Mouse (Mus musculus): ENCODE data around the gene Snapin. TPM values are rescaled to one million over a fixed set of nuclear protein-coding genes. Genes with fewer than 3 reads are reported as not detected.

Gene Snapin
- polyA plus RNA-seq (2015; fragmentation: Nextera tagmentation; extraction: Ambion mirVana), result 74.7 and 79.4 TPM in 2 replicates

DNA sequence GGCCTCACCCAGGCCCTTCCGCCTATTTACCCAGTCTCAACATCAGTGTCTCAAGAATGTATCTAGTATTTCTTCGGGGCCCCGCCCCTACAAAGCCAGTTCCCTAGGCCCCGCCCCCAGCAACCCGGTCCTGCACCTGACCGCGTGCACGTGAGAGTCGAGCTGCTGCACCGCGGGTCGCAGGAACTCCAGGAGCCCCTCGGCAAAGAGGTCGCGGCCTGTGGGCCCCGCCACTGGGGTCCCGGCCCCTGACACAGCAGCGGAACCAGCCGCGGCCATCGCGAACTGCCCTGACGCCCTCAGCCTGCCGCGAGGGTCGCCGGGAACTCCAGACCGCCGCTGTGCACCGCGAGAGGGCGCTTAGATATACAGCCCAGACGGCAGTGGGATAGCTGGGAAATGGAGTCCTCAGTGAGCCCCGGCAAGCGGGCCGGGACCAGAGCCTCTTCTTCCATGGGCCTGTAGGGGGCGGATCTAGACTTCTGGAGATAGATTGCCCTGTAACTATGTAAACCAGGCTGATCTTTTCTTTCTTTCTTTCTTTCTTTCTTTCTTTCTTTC is at the start of gene Snapin:
TSS of gene Snapin (minus strand) at position 338 of the 561 bp plus-strand sequence.
- H3K9ac ChIP-seq (ENCODE audit: low read depth, low read length), result peak within 1 kb of the TSS; percentile 89
- peak within 1 kb of the TSS; percentile 82 for H3K27ac ChIP-seq (ENCODE audit: low read length)
- H3K27me3 ChIP-seq (replicated peaks; ENCODE audit: control insufficient read depth, insufficient read depth, low read length), result no peaks in the 10 kb centered on the region
- H3K4me2 ChIP-seq (ENCODE audit: low read depth, low read length), result peak within 1 kb of the TSS; percentile 73
- peak; percentile 98 for ATAC-seq
- H3K4me3 ChIP-seq (ENCODE audit: low read length), result peak within 1 kb of the TSS; percentile 86
- no peaks in the 10 kb centered on the region for H3K9me3 ChIP-seq (ENCODE audit: control insufficient read depth, low read length)
- H3K4me1 ChIP-seq (ENCODE audit: control insufficient read depth, insufficient read depth, low read length), result peaks cover 12% of the 10 kb centered on the region; the same call in 1 of the 2 replicates
- under 1% methylated on average over 37 of the region's 37 CpGs for WGBS
- H3K36me3 ChIP-seq (ENCODE audit: control insufficient read depth, insufficient read depth, low read length), result peaks cover 8% of the 10 kb centered on the region; the same call in 1 of the 2 replicates

GRCm38 (mm10) chr3:90537905-90538296 is 47.1 kb upstream of the Snapin start:
- peaks cover 17% of the 10 kb centered on the region; the same call in 1 of the 2 replicates for H3K4me1 ChIP-seq (ENCODE audit: control insufficient read depth, insufficient read depth, low read length)
- H3K9ac ChIP-seq (ENCODE audit: low read depth, low read length), result peak overlapping the region; percentile 59
- H3K4me3 ChIP-seq (ENCODE audit: low read length), result peak overlapping the region; percentile 41
- no peaks in the 10 kb centered on the region for H3K9me3 ChIP-seq (ENCODE audit: control insufficient read depth, low read length)
- no peaks in the 10 kb centered on the region for H3K27me3 ChIP-seq (replicated peaks; ENCODE audit: control insufficient read depth, insufficient read depth, low read length)
- no peaks in the 10 kb centered on the region for H3K36me3 ChIP-seq (ENCODE audit: control insufficient read depth, insufficient read depth, low read length)
- H3K4me2 ChIP-seq (ENCODE audit: low read depth, low read length), result peak overlapping the region; percentile 48
- 75% methylated on average over 5 of the region's 5 CpGs for WGBS
- H3K27ac ChIP-seq (ENCODE audit: low read length), result peak overlapping the region; percentile 57; the same call in 1 of the 2 replicates
- ATAC-seq, result peak; percentile 34

DNA sequence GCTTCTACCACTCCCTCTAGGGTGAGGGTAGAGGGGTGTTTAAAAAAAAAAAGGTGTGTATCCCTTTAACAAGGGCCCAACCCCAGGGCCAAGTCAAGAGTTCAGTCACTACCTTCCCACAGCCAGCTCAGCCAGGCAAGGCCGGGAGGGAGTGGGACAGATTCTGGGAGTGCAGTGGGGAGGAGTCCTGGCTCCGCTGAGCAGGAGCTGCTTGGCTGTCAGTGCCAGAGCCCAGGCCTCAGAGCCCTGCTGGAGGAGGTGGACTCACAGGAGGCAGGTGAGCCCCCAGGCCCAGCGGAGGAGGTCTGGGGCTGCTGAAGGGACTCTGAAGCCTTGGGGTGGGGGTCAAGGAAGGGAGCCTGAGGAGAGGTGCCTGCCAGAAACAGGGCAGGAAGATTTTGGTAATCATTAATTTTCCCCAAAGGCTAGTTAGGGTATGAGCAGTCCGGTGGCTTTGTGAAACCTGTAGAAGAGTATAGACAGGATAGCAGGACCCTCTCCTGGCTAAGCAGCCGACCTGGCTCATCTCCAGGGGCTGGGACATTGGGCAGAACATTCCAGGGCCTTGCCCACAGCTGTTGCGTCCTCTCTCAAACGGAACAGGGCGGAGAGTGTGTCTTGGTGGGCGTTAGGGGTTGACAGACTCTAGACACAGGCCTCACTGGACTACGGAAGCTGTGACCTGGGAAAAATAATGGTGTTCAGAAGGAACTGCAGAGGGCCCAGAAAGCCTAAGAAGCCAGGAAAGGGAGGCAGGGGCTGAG is 46.5 kb upstream of the Snapin start, which contains the start of gene S100a16:
TSS of gene S100a16 (plus strand) at position 114 of the 764 bp plus-strand sequence.
- H3K36me3 ChIP-seq (ENCODE audit: control insufficient read depth, insufficient read depth, low read length), result no peaks in the 10 kb centered on the region
- ATAC-seq, result peak; percentile 92
- no peaks in the 10 kb centered on the region for H3K9me3 ChIP-seq (ENCODE audit: control insufficient read depth, low read length)
- 20% methylated on average over 10 of the region's 10 CpGs for WGBS
- no peaks in the 10 kb centered on the region for H3K27me3 ChIP-seq (replicated peaks; ENCODE audit: control insufficient read depth, insufficient read depth, low read length)
- H3K4me3 ChIP-seq (ENCODE audit: low read length), result peak within 1 kb of the TSS; percentile 41
- H3K4me1 ChIP-seq (ENCODE audit: control insufficient read depth, insufficient read depth, low read length), result peaks cover 17% of the 10 kb centered on the region; the same call in 1 of the 2 replicates
- H3K27ac ChIP-seq (ENCODE audit: low read length), result peak within 1 kb of the TSS; percentile 57
- peak within 1 kb of the TSS; percentile 48 for H3K4me2 ChIP-seq (ENCODE audit: low read depth, low read length)
- peak within 1 kb of the TSS; percentile 59 for H3K9ac ChIP-seq (ENCODE audit: low read depth, low read length)

- Histone ChIP-seq H3K4me1 (ENCODE audit: control insufficient read depth, insufficient read depth, low read length) (peaks cover 17% of the 10 kb centered on the region; the same call in 1 of the 2 replicates), H3K9me3 (ENCODE audit: control insufficient read depth, low read length) (no peaks in the 10 kb centered on the region), H3K9ac (ENCODE audit: low read depth, low read length) (no peak overlapping the region), H3K27ac (ENCODE audit: low read length) (no peak overlapping the region), H3K4me2 (ENCODE audit: low read depth, low read length) (no peak overlapping the region), H3K27me3 (replicated peaks; ENCODE audit: control insufficient read depth, insufficient read depth, low read length) (no peaks in the 10 kb centered on the region), H3K36me3 (ENCODE audit: control insufficient read depth, insufficient read depth, low read length) (no peaks in the 10 kb centered on the region), H3K4me3 (ENCODE audit: low read length) (no peak overlapping the region)
- ATAC-seq, result no peak
- 71% methylated on average over 1 of the region's 1 CpGs for WGBS
These were observed 44.6 kb upstream of the Snapin start for GRCm38 (mm10) chr3:90535446-90535845.

DNA sequence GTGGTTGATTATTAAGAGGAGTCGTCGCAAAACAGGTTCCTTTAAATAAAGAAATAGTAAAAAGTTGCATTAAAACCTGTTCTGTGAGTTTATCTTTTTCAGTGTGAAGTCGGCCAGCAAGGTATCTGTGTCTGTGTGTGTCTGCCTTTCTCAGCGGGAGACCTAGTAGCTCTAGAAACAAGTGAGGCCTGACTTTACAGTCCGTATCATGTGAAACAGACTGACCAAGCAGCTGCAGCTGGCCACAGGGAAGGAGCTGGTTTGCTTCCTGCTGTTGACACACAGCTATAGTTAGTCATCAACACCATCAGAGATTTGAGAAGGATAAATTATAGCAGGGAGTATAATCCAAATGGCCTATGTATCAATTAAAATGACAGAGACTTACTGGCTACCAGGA is 40.9 kb upstream of the Snapin start:
- H3K36me3 ChIP-seq (ENCODE audit: control insufficient read depth, insufficient read depth, low read length), result no peaks in the 10 kb centered on the region
- no peak overlapping the region for H3K9ac ChIP-seq (ENCODE audit: low read depth, low read length)
- no peaks in the 10 kb centered on the region for H3K9me3 ChIP-seq (ENCODE audit: control insufficient read depth, low read length)
- ATAC-seq, result no peak
- WGBS, result 51% methylated on average over 5 of the region's 5 CpGs
- H3K27ac ChIP-seq (ENCODE audit: low read length), result no peak overlapping the region
- peaks cover 3% of the 10 kb centered on the region for H3K4me1 ChIP-seq (ENCODE audit: control insufficient read depth, insufficient read depth, low read length)
- H3K4me2 ChIP-seq (ENCODE audit: low read depth, low read length), result no peak overlapping the region
- no peak overlapping the region for H3K4me3 ChIP-seq (ENCODE audit: low read length)
- H3K27me3 ChIP-seq (replicated peaks; ENCODE audit: control insufficient read depth, insufficient read depth, low read length), result no peaks in the 10 kb centered on the region

DNA sequence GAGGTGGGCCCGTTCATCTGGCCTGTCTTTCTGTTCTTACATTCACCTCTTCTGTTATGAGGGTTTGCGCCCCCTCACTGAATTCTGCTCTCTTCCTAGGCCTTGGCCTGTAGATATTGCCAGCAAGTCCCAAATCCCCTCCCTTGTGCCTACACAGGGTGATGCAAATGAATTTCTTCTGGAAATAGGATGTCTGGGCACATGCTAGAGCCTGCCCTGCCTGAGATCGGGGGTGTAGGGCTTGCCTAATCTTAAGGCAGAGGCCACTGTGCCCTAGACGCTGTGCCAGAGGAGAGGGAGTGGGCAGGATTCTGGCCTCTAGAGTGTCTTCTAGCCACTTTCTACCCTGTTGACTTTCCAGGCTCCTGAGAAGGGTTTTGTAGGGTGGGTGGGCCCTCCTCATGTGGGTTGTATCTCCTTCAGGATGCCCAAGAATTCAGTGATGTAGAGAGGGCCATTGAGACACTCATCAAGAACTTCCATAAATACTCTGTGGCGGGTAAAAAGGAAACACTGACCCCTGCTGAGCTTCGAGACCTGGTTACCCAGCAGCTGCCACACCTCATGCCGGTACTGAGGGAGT is 36.5 kb upstream of the Snapin start:
- Histone ChIP-seq H3K4me3 (ENCODE audit: low read length) (no peak overlapping the region), H3K27me3 (replicated peaks; ENCODE audit: control insufficient read depth, insufficient read depth, low read length) (no peaks in the 10 kb centered on the region), H3K27ac (ENCODE audit: low read length) (no peak overlapping the region), H3K9me3 (ENCODE audit: control insufficient read depth, low read length) (no peaks in the 10 kb centered on the region), H3K9ac (ENCODE audit: low read depth, low read length) (no peak overlapping the region), H3K4me1 (ENCODE audit: control insufficient read depth, insufficient read depth, low read length) (peaks cover 12% of the 10 kb centered on the region), H3K36me3 (ENCODE audit: control insufficient read depth, insufficient read depth, low read length) (0 out of 2 replicates have a peak, but pooled peaks cover 3% of the 10 kb centered on the region), H3K4me2 (ENCODE audit: low read depth, low read length) (0 out of 2 replicates have a peak overlapping the region, but pooled peaks have one; percentile 5)
- 90% methylated on average over 7 of the region's 7 CpGs for WGBS
- no peak for ATAC-seq

- Histone ChIP-seq H3K4me1 (ENCODE audit: control insufficient read depth, insufficient read depth, low read length) (peaks cover 12% of the 10 kb centered on the region), H3K9ac (ENCODE audit: low read depth, low read length) (peak within 1 kb of the TSS; percentile 20; the same call in 1 of the 2 replicates), H3K27me3 (replicated peaks; ENCODE audit: control insufficient read depth, insufficient read depth, low read length) (no peaks in the 10 kb centered on the region), H3K4me3 (ENCODE audit: low read length) (no peak within 1 kb of the TSS), H3K36me3 (ENCODE audit: control insufficient read depth, insufficient read depth, low read length) (0 out of 2 replicates have a peak, but pooled peaks cover 3% of the 10 kb centered on the region), H3K9me3 (ENCODE audit: control insufficient read depth, low read length) (no peaks in the 10 kb centered on the region), H3K4me2 (ENCODE audit: low read depth, low read length) (0 out of 2 replicates have a peak within 1 kb of the TSS, but pooled peaks have one; percentile 5), H3K27ac (ENCODE audit: low read length) (no peak within 1 kb of the TSS; the same call in 1 of the 2 replicates)
- ATAC-seq, result peak; percentile 98
- WGBS, result 37% methylated on average over 5 of the region's 5 CpGs
These were observed 35.7 kb upstream of the Snapin start, which contains the start of gene S100a14 for GRCm38 (mm10) chr3:90526580-90526979. S100a14 (plus strand) TSS chr3:90526856.

GRCm38 (mm10) chr3:90526076-90526475 is 35.2 kb upstream of the Snapin start:
- H3K27ac ChIP-seq (ENCODE audit: low read length), result no peak overlapping the region; the same call in 1 of the 2 replicates
- H3K9me3 ChIP-seq (ENCODE audit: control insufficient read depth, low read length), result no peaks in the 10 kb centered on the region
- H3K4me2 ChIP-seq (ENCODE audit: low read depth, low read length), result no peak overlapping the region
- no peaks in the 10 kb centered on the region for H3K27me3 ChIP-seq (replicated peaks; ENCODE audit: control insufficient read depth, insufficient read depth, low read length)
- WGBS, result 74% methylated on average over 2 of the region's 2 CpGs
- ATAC-seq, result peak; percentile 49
- peak overlapping the region; percentile 20; the same call in 1 of the 2 replicates for H3K9ac ChIP-seq (ENCODE audit: low read depth, low read length)
- peaks cover 12% of the 10 kb centered on the region for H3K4me1 ChIP-seq (ENCODE audit: control insufficient read depth, insufficient read depth, low read length)
- 0 out of 2 replicates have a peak, but pooled peaks cover 3% of the 10 kb centered on the region for H3K36me3 ChIP-seq (ENCODE audit: control insufficient read depth, insufficient read depth, low read length)
- no peak overlapping the region for H3K4me3 ChIP-seq (ENCODE audit: low read length)

DNA sequence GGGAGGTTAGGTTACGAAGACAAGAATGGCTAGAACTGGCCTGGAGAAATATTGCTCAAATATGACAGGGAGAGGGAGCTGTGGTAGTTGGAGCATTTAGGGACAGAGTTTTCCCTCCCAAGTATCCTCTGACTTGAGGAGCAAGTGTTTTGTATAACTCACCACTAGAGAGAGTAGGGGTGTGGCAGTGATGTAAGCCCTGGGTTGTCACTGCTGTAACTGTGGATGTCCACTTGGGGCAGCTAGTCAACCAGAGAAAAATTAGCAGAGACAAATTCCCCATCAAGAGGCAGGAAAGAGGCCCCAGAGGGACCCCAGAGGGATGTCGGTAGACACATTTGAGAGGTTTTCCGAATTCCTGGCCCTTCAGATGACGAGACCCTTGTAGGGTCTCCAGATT is 34.6 kb upstream of the Snapin start:
- H3K9ac ChIP-seq (ENCODE audit: low read depth, low read length), result no peak overlapping the region
- no peak for ATAC-seq
- H3K4me1 ChIP-seq (ENCODE audit: control insufficient read depth, insufficient read depth, low read length), result peaks cover 12% of the 10 kb centered on the region
- H3K4me3 ChIP-seq (ENCODE audit: low read length), result no peak overlapping the region
- no peak overlapping the region for H3K4me2 ChIP-seq (ENCODE audit: low read depth, low read length)
- 0 out of 2 replicates have a peak, but pooled peaks cover 3% of the 10 kb centered on the region for H3K36me3 ChIP-seq (ENCODE audit: control insufficient read depth, insufficient read depth, low read length)
- no peak overlapping the region for H3K27ac ChIP-seq (ENCODE audit: low read length)
- H3K27me3 ChIP-seq (replicated peaks; ENCODE audit: control insufficient read depth, insufficient read depth, low read length), result no peaks in the 10 kb centered on the region
- 69% methylated on average over 4 of the region's 4 CpGs for WGBS
- no peaks in the 10 kb centered on the region for H3K9me3 ChIP-seq (ENCODE audit: control insufficient read depth, low read length)
